Mouse (Mus musculus): ENCODE results near the gene Cmas. TPM values are rescaled to one million over a fixed set of nuclear protein-coding genes. Genes with fewer than 3 reads are reported as not detected.
A peak's percentile ranks its signal among the peaks of the same experiment; 100 is the strongest.

The Cmas gene
- polyA plus RNA-seq, 1 experiment from 2014 or later: 170 TPM

GRCm38 (mm10) chr6:142732567-142733290 is 23.8 kb upstream of the Cmas start:
- Histone ChIP-seq H3K4me3 (replicated peaks) (no peak overlapping the region), H3K27ac (replicated peaks) (no peak overlapping the region), H3K36me3 (replicated peaks) (no peaks in the 10 kb centered on the region), H3K4me1 (replicated peaks) (peaks cover 5% of the 10 kb centered on the region; the same call in 1 of the 2 replicates), H3K9ac (no peak overlapping the region), H3K27me3 (no peaks in the 10 kb centered on the region), H3K9me3 (replicated peaks) (no peaks in the 10 kb centered on the region), H3K4me2 (no peak overlapping the region)
- whole genome bisulfite sequencing (ENCODE audit: insufficient replicate concordance): 63% methylated on average over 14 of the region's 14 CpGs
- no peak for ATAC-seq (ENCODE audit: insufficient read depth)

GRCm38 (mm10) chr6:142735302-142736005 is 21.0 kb upstream of the Cmas start:
- 39% methylated on average over 8 of the region's 8 CpGs for WGBS (ENCODE audit: insufficient replicate concordance)
- no peak overlapping the region for H3K27ac ChIP-seq (replicated peaks)
- peaks cover 7% of the 10 kb centered on the region; the same call in 1 of the 2 replicates for H3K4me1 ChIP-seq (replicated peaks)
- H3K9me3 ChIP-seq (replicated peaks): no peaks in the 10 kb centered on the region
- no peaks in the 10 kb centered on the region for H3K27me3 ChIP-seq
- H3K9ac ChIP-seq: no peak overlapping the region
- no peaks in the 10 kb centered on the region for H3K36me3 ChIP-seq (replicated peaks)
- H3K4me3 ChIP-seq (replicated peaks): no peak overlapping the region
- no peak overlapping the region for H3K4me2 ChIP-seq
- no peak for ATAC-seq (ENCODE audit: insufficient read depth)

- H3K36me3 ChIP-seq (replicated peaks): no peaks in the 10 kb centered on the region
- no peaks in the 10 kb centered on the region for H3K27me3 ChIP-seq
- H3K4me2 ChIP-seq: no peak overlapping the region
- H3K4me1 ChIP-seq (replicated peaks): peaks cover 7% of the 10 kb centered on the region; the same call in 1 of the 2 replicates
- 69% methylated on average over 2 of the region's 2 CpGs for WGBS (ENCODE audit: insufficient replicate concordance)
- no peak overlapping the region for H3K4me3 ChIP-seq (replicated peaks)
- peak overlapping the region; percentile 30; the same call in 1 of the 2 replicates for H3K27ac ChIP-seq (replicated peaks)
- H3K9me3 ChIP-seq (replicated peaks): no peaks in the 10 kb centered on the region
- no peak overlapping the region for H3K9ac ChIP-seq
- ATAC-seq (ENCODE audit: insufficient read depth): peak; percentile 49; the same call in 1 of the 2 replicates
Observed at GRCm38 (mm10) chr6:142738225-142738624, 18.3 kb upstream of the Cmas start.

GRCm38 (mm10) chr6:142738637-142739036 is 17.8 kb upstream of the Cmas start:
- Histone ChIP-seq H3K4me1 (replicated peaks) (peaks cover 7% of the 10 kb centered on the region; the same call in 1 of the 2 replicates), H3K27me3 (no peaks in the 10 kb centered on the region), H3K36me3 (replicated peaks) (no peaks in the 10 kb centered on the region), H3K27ac (replicated peaks) (peak overlapping the region; percentile 30; the same call in 1 of the 2 replicates), H3K4me2 (no peak overlapping the region), H3K9ac (no peak overlapping the region), H3K4me3 (replicated peaks) (no peak overlapping the region), H3K9me3 (replicated peaks) (no peaks in the 10 kb centered on the region)
- ATAC-seq (ENCODE audit: insufficient read depth): no peak
- 56% methylated on average over 6 of the region's 6 CpGs for WGBS (ENCODE audit: insufficient replicate concordance)

GRCm38 (mm10) chr6:142741763-142742162 is 14.7 kb upstream of the Cmas start:
- Histone ChIP-seq H3K4me2 (no peak overlapping the region), H3K4me1 (replicated peaks) (peaks cover 7% of the 10 kb centered on the region; the same call in 1 of the 2 replicates), H3K9me3 (replicated peaks) (no peaks in the 10 kb centered on the region), H3K36me3 (replicated peaks) (no peaks in the 10 kb centered on the region), H3K9ac (no peak overlapping the region), H3K27ac (replicated peaks) (no peak overlapping the region), H3K4me3 (replicated peaks) (no peak overlapping the region), H3K27me3 (no peaks in the 10 kb centered on the region)
- ATAC-seq (ENCODE audit: insufficient read depth): no peak
- 75% methylated on average over 6 of the region's 6 CpGs for WGBS (ENCODE audit: insufficient replicate concordance)

- WGBS (ENCODE audit: insufficient replicate concordance): 62% methylated on average over 4 of the region's 4 CpGs
- ATAC-seq (ENCODE audit: insufficient read depth): no peak
- H3K4me1 ChIP-seq (replicated peaks): no peaks in the 10 kb centered on the region
Observed at GRCm38 (mm10) chr6:142743193-142743592, 13.3 kb upstream of the Cmas start.

GRCm38 (mm10) chr6:142745484-142745883 is 11.0 kb upstream of the Cmas start:
- Histone ChIP-seq H3K4me2 (no peak overlapping the region), H3K4me1 (replicated peaks) (no peaks in the 10 kb centered on the region), H3K27ac (replicated peaks) (no peak overlapping the region), H3K9ac (no peak overlapping the region), H3K36me3 (replicated peaks) (no peaks in the 10 kb centered on the region), H3K9me3 (replicated peaks) (no peaks in the 10 kb centered on the region), H3K27me3 (no peaks in the 10 kb centered on the region), H3K4me3 (replicated peaks) (no peak overlapping the region)
- ATAC-seq (ENCODE audit: insufficient read depth): no peak
- 81% methylated on average over 5 of the region's 5 CpGs for WGBS (ENCODE audit: insufficient replicate concordance)

More at GRCm38 (mm10) chr6:142743193-142743592, 13.3 kb upstream of the Cmas start:
- Histone ChIP-seq H3K27me3 (no peaks in the 10 kb centered on the region), H3K4me2 (no peak overlapping the region), H3K9ac (no peak overlapping the region), H3K9me3 (replicated peaks) (no peaks in the 10 kb centered on the region), H3K36me3 (replicated peaks) (no peaks in the 10 kb centered on the region), H3K4me3 (replicated peaks) (no peak overlapping the region), H3K27ac (replicated peaks) (no peak overlapping the region)

GRCm38 (mm10) chr6:142746765-142747164 is 9.7 kb upstream of the Cmas start:
- H3K36me3 ChIP-seq (replicated peaks): no peaks in the 10 kb centered on the region
- no peaks in the 10 kb centered on the region for H3K27me3 ChIP-seq
- WGBS (ENCODE audit: insufficient replicate concordance): 35% methylated on average over 7 of the region's 7 CpGs
- peaks cover 2% of the 10 kb centered on the region; the same call in 1 of the 2 replicates for H3K4me1 ChIP-seq (replicated peaks)
- no peak overlapping the region for H3K9ac ChIP-seq
- 0 out of 2 replicates have a peak overlapping the region, but pooled peaks have one; percentile 21 for H3K4me2 ChIP-seq
- H3K9me3 ChIP-seq (replicated peaks): no peaks in the 10 kb centered on the region
- H3K27ac ChIP-seq (replicated peaks): no peak overlapping the region; the same call in 1 of the 2 replicates
- no peak overlapping the region for H3K4me3 ChIP-seq (replicated peaks)
- no peak; the same call in 1 of the 2 replicates for ATAC-seq (ENCODE audit: insufficient read depth)

GRCm38 (mm10) chr6:142747165-142747564 is 9.3 kb upstream of the Cmas start:
- ATAC-seq (ENCODE audit: insufficient read depth): no peak
- Histone ChIP-seq H3K27ac (replicated peaks) (no peak overlapping the region; the same call in 1 of the 2 replicates), H3K4me3 (replicated peaks) (no peak overlapping the region), H3K4me1 (replicated peaks) (peaks cover 6% of the 10 kb centered on the region), H3K9ac (no peak overlapping the region), H3K27me3 (no peaks in the 10 kb centered on the region), H3K4me2 (0 out of 2 replicates have a peak overlapping the region, but pooled peaks have one; percentile 21), H3K36me3 (replicated peaks) (no peaks in the 10 kb centered on the region), H3K9me3 (replicated peaks) (no peaks in the 10 kb centered on the region)
- 29% methylated on average over 2 of the region's 2 CpGs for WGBS (ENCODE audit: insufficient replicate concordance)

GRCm38 (mm10) chr6:142748057-142748708 is 8.3 kb upstream of the Cmas start:
- H3K27ac ChIP-seq (replicated peaks): no peak overlapping the region
- no peaks in the 10 kb centered on the region for H3K36me3 ChIP-seq (replicated peaks)
- peaks cover 16% of the 10 kb centered on the region for H3K4me1 ChIP-seq (replicated peaks)
- 34% methylated on average over 8 of the region's 8 CpGs for WGBS (ENCODE audit: insufficient replicate concordance)
- H3K9ac ChIP-seq: no peak overlapping the region
- no peaks in the 10 kb centered on the region for H3K9me3 ChIP-seq (replicated peaks)
- no peak overlapping the region for H3K4me2 ChIP-seq
- ATAC-seq (ENCODE audit: insufficient read depth): no peak
- H3K4me3 ChIP-seq (replicated peaks): no peak overlapping the region
- no peaks in the 10 kb centered on the region for H3K27me3 ChIP-seq

GRCm38 (mm10) chr6:142751365-142751764 is 5.1 kb upstream of the Cmas start:
- H3K4me3 ChIP-seq (replicated peaks): no peak overlapping the region
- ATAC-seq (ENCODE audit: insufficient read depth): no peak
- WGBS (ENCODE audit: insufficient replicate concordance): 57% methylated on average over 9 of the region's 9 CpGs
- H3K36me3 ChIP-seq (replicated peaks): no peaks in the 10 kb centered on the region
- no peaks in the 10 kb centered on the region for H3K27me3 ChIP-seq
- no peak overlapping the region for H3K9ac ChIP-seq
- no peak overlapping the region for H3K27ac ChIP-seq (replicated peaks)
- no peaks in the 10 kb centered on the region for H3K9me3 ChIP-seq (replicated peaks)
- H3K4me2 ChIP-seq: no peak overlapping the region
- H3K4me1 ChIP-seq (replicated peaks): peaks cover 23% of the 10 kb centered on the region

All from liver, embryonic 15.5 days (tissue).